Mouse (Mus musculus) heart, postnatal 25 days (tissue): ENCODE data around the gene Gm853. TPM values are rescaled to one million over a fixed set of nuclear protein-coding genes. Genes with fewer than 3 reads are reported as not detected.

Experiments
- total RNA-seq, 2 experiments: library from RNA; stranded (reverse); gene quantifications; 2 replicates each; pipeline ENCODE4 v1.2.3; 2021

The Gm853 gene
- total RNA-seq, 2 experiments from 2014 or later: not detected

Other genes with a start within 250 kb of the Gm853 start
- 1 to 10 TPM; 2.3 to 2.6 TPM for gene Adgrb2, start 237.5 kb downstream of the Gm853 start, total RNA-seq
- 1 to 10 TPM; 9.1 to 9.3 TPM for gene Col16a1, start 174.6 kb downstream of the Gm853 start, total RNA-seq
- 10 to 100 TPM; 34.7 to 36.6 TPM for gene Pef1, start 119.8 kb downstream of the Gm853 start, total RNA-seq
- gene Hcrtr1, start 83.0 kb downstream of the Gm853 start, total RNA-seq: not detected
- 10 to 100 TPM; 56.0 to 69.2 TPM for gene Tinagl1, start 47.3 kb downstream of the Gm853 start, total RNA-seq
- gene Serinc2, start 56.8 kb upstream of the Gm853 start, total RNA-seq: 1 to 10 TPM; 2.2 to 3.0 TPM
- 1,000 to 10,000 TPM; 5,192 to 5,215 TPM for gene Fabp3, start 86.2 kb upstream of the Gm853 start, total RNA-seq
- gene Gm10570, start 86.3 kb upstream of the Gm853 start, total RNA-seq: under 1 TPM in 1 of 2 experiments, not detected in 1; 0.75 TPM
- gene Zcchc17, start 137.5 kb upstream of the Gm853 start, total RNA-seq: 10 to 100 TPM; 26.2 to 28.9 TPM
- gene Snrnp40, start 137.7 kb upstream of the Gm853 start, total RNA-seq: 10 to 100 TPM; 14.8 to 15.0 TPM